Mouse (Mus musculus) heart, adult 2 months (tissue): ENCODE data around the gene Sema4c. TPM values are rescaled to one million over a fixed set of nuclear protein-coding genes. Genes with fewer than 3 reads are reported as not detected.

ENCODE experiments used
- DNase-seq, 2 experiments: peaks; one replicate each; pipeline ENCODE4 v3.0.0; 2021
- H3K27ac ChIP-seq: fragments of 200-600 bp; 2 replicates; pipeline ENCODE4 v1.8.1; 2022
- H3K27me3 ChIP-seq: fragments of 200-500 bp; 2 replicates; pipeline ENCODE4 v1.6.1; 2012; ENCODE audit warnings: mild to moderate bottlenecking, low read length, inconsistent platforms, mixed read lengths; ENCODE audit not compliant: control insufficient read depth, insufficient read depth
- H3K36me3 ChIP-seq: fragments of 200-500 bp; 2 replicates; pipeline ENCODE4 v1.6.1; 2012; ENCODE audit warnings: low read length, inconsistent platforms; ENCODE audit not compliant: control insufficient read depth, insufficient read depth
- H3K4me1 ChIP-seq: fragments of 200-500 bp; 2 replicates; pipeline ENCODE4 v1.6.1; 2011; ENCODE audit warnings: low read length; ENCODE audit not compliant: control insufficient read depth, insufficient read depth
- H3K4me3 ChIP-seq: fragments of 200-600 bp; 2 replicates; pipeline ENCODE4 v1.8.1; 2022
- H3K79me2 ChIP-seq: fragments of 200-500 bp; replicated peaks from 2 replicates; pipeline ENCODE4 v1.6.1; 2012; ENCODE audit warnings: mild to moderate bottlenecking, inconsistent platforms, low read length, moderate library complexity, mixed read lengths; ENCODE audit not compliant: control insufficient read depth, insufficient read depth
- H3K9ac ChIP-seq: fragments of 200-500 bp; 2 replicates; pipeline ENCODE4 v1.6.1; 2012; ENCODE audit warnings: low read depth, mild to moderate bottlenecking, control low read depth, inconsistent platforms, low read length, mixed read lengths
- CTCF ChIP-seq: fragments of 200-600 bp; IDR thresholded peaks from 2 replicates; pipeline ENCODE4 v1.8.1; 2022; ENCODE audit warnings: antibody characterized with exemption, mild to moderate bottlenecking, moderate library complexity
- EP300 ChIP-seq: fragments of 200-500 bp; IDR thresholded peaks from 2 replicates; pipeline ENCODE4 v1.6.1; 2011; ENCODE audit warnings: low read depth, low read length, control low read depth; ENCODE audit not compliant: insufficient read depth
- POLR2A ChIP-seq: fragments of 200-500 bp; IDR thresholded peaks from 2 replicates; pipeline ENCODE4 v1.6.1; 2011; ENCODE audit warnings: mild to moderate bottlenecking, low read depth, low read length, control low read depth; ENCODE audit not compliant: insufficient read depth
- WGBS: fragments of 180-500 bp; shearing (Covaris S2); methylation state at CpG from one replicate; pipeline ENCODE4 v1.1.7; 2018; 5-methylcytosine and 5-hydroxymethylcytosine counted together
- intact Hi-C: fragments of 180-260 bp; cut with DNase I; formaldehyde crosslinking; loops from one replicate; pipeline ENCODE4 v1.15.1; 2025
- polyA plus RNA-seq: library from polyadenylated mRNA; depleted of rRNA; stranded (reverse); fragments of >200 nt; gene quantifications from 2 replicates; pipeline ENCODE4 v1.2.3, GENCODE M21; 2012
- total RNA-seq, 2 experiments: library from RNA; stranded (reverse); gene quantifications; 2 replicates each; pipeline ENCODE4 v1.2.3; 2021

Gene Sema4c
- total and polyA plus RNA-seq, 3 experiments = 10.6 to 12.7 (median 11.1) TPM

GRCm38 (mm10) chr1:36598411-36598810 is 40.3 kb upstream of the Sema4c start:
- H3K9ac ChIP-seq = no peak overlapping the region
- DNase-seq = no peak
- H3K36me3 ChIP-seq = no peaks in the 10 kb centered on the region
- H3K4me1 ChIP-seq = peaks cover 12% of the 10 kb centered on the region
- H3K27me3 ChIP-seq = no peaks in the 10 kb centered on the region
- 78% methylated on average over 2 of the region's 2 CpGs for WGBS
- H3K4me3 ChIP-seq = no peak overlapping the region
- intact Hi-C loops = no loop called here
- no peak for TF ChIP-seq EP300
- no peak for TF ChIP-seq POLR2A
- no peak for TF ChIP-seq CTCF
- H3K79me2 ChIP-seq = no peaks in the 10 kb centered on the region
- H3K27ac ChIP-seq = no peak overlapping the region

DNA sequence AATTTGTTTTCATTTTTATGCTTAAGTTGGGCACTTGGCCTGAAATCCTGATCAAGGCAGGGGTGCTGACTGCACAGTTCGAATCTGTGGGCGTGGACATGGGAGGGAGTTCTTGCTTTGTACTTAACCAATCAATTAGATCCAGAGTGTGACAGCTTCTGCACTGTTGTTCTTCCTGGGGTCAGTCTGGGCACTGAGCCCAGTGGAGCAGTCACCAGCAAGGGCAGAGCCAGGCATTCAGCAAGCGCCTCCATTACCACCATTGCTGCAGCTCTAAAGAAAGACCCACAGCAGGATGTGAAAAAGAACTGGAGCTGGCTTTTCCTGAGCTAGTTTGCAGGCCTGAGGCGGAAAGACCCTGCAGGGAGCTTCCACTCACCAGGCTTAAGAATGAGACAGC is 38.0 kb upstream of the Sema4c start:
- no peak overlapping the region for H3K4me3 ChIP-seq
- no peak for TF ChIP-seq POLR2A
- TF ChIP-seq CTCF = no peak
- TF ChIP-seq EP300 = no peak
- H3K27ac ChIP-seq = no peak overlapping the region; the same call in 1 of the 2 replicates
- peak in 1 of 2 experiments; percentile 55 for DNase-seq
- H3K79me2 ChIP-seq = no peaks in the 10 kb centered on the region
- no peaks in the 10 kb centered on the region for H3K36me3 ChIP-seq
- 49% methylated on average over 4 of the region's 4 CpGs for WGBS
- H3K9ac ChIP-seq = no peak overlapping the region
- H3K27me3 ChIP-seq = no peaks in the 10 kb centered on the region
- H3K4me1 ChIP-seq = peaks cover 6% of the 10 kb centered on the region
- intact Hi-C loops = no loop called here

GRCm38 (mm10) chr1:36595167-36595931 is 37.2 kb upstream of the Sema4c start:
- TF ChIP-seq EP300 = no peak
- TF ChIP-seq CTCF = 0 out of 2 replicates have a peak, but pooled peaks have one; percentile 26
- Histone ChIP-seq H3K9ac (no peak overlapping the region), H3K4me3 (no peak overlapping the region), H3K27me3 (no peaks in the 10 kb centered on the region), H3K27ac (no peak overlapping the region; the same call in none of the 2 replicates), H3K36me3 (no peaks in the 10 kb centered on the region), H3K79me2 (no peaks in the 10 kb centered on the region), H3K4me1 (peaks cover 6% of the 10 kb centered on the region)
- DNase-seq = no peak
- intact Hi-C loops = no loop called here
- WGBS = 61% methylated on average over 10 of the region's 10 CpGs

DNA sequence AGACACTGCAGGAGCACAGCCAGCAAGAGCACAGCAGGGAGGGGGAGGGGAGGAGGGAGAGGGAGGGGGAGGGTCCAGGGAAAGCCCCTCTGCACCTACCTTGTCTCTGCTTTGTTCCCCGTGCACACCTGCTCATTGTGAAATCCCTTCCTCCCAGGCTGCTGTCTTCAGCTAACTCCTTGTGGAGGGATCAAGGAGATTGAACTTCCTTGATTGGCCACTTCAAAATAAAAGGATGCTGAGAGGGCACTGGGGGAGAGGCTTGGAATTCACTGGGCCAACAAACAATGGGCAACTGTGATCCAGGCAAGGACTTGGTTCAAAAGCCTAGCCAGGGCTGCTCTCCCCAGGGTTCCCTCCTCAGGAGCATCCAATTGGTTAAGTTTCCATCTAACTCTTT is 35.0 kb upstream of the Sema4c start:
- WGBS = 58% methylated on average over 1 of the region's 1 CpGs
- Histone ChIP-seq H3K27me3 (no peaks in the 10 kb centered on the region), H3K4me1 (peaks cover 23% of the 10 kb centered on the region), H3K36me3 (no peaks in the 10 kb centered on the region), H3K27ac (no peak overlapping the region), H3K9ac (no peak overlapping the region), H3K4me3 (no peak overlapping the region), H3K79me2 (no peaks in the 10 kb centered on the region)
- intact Hi-C loops = no loop called here
- no peak for DNase-seq
- no peak for TF ChIP-seq POLR2A
- TF ChIP-seq EP300 = no peak

DNA sequence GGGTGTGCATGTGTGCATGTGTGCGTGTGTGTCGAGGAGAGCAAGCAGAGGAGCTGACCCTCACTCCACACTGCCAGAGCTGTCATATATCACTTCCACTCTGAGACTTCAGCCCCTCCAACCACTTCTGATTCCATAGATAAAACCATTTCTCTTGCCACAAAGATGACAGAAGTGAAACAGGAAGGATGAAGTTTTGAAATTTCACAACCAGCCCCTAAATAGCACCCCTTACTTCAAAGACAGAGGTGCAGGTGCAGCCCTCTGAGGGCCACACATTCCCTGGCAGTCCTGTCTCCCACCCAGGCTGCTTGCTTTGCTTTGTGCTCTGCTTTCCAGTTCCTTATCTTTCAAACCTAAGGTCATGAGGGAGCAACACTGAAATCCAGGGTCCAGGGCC is 33.3 kb upstream of the Sema4c start:
- peaks cover 25% of the 10 kb centered on the region for H3K4me1 ChIP-seq
- TF ChIP-seq POLR2A (no peak), EP300 (no peak), CTCF (no peak)
- intact Hi-C loops = loop anchor here (2.0 kb wide), 2 partner anchors 13 to 43 kb away; no protein-coding TSS in a partner anchor
- no peak for DNase-seq
- no peaks in the 10 kb centered on the region for H3K36me3 ChIP-seq
- H3K27ac ChIP-seq = no peak overlapping the region
- no peak overlapping the region for H3K4me3 ChIP-seq
- H3K27me3 ChIP-seq = no peaks in the 10 kb centered on the region
- no peak overlapping the region for H3K9ac ChIP-seq
- 82% methylated on average over 2 of the region's 2 CpGs for WGBS
- no peaks in the 10 kb centered on the region for H3K79me2 ChIP-seq

DNA sequence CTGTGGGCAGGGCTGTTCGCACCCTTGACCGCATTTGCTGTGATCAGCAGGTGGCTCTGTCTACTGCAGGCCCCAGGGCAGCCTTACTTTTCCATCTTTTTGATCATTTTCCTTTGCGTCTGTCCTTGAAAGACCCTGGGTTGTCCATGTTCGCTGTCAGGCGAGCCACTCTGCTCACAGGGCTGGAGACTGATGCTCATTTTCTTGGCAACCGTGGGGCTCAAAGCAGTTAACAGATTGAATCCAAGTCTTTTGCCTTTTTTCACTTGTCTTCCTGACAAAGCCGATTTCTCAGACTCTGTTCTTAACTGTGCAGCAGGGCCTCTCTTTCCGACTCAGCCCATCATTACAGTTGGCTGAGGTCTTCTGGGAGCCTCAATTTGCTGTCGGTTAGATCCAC is 32.5 kb upstream of the Sema4c start:
- H3K79me2 ChIP-seq = no peaks in the 10 kb centered on the region
- WGBS = 83% methylated on average over 9 of the region's 9 CpGs
- no peak overlapping the region for H3K4me3 ChIP-seq
- H3K27me3 ChIP-seq = no peaks in the 10 kb centered on the region
- H3K4me1 ChIP-seq = peaks cover 21% of the 10 kb centered on the region
- H3K27ac ChIP-seq = no peak overlapping the region; the same call in 1 of the 2 replicates
- no peak for DNase-seq
- TF ChIP-seq EP300 (no peak), POLR2A (no peak), CTCF (no peak)
- intact Hi-C loops = loop anchor here (2.0 kb wide), 2 partner anchors 14 to 44 kb away; no protein-coding TSS in a partner anchor
- H3K36me3 ChIP-seq = no peaks in the 10 kb centered on the region
- H3K9ac ChIP-seq = no peak overlapping the region
